Mouse (Mus musculus) spleen, adult 12 weeks (tissue): Measurements from ENCODE around the gene Wbp2nl.

Experiments
- DNase-seq: peaks from one replicate; pipeline ENCODE4 v3.0.0; 2022; ENCODE audit warnings: low spot score

The Wbp2nl gene

DNA sequence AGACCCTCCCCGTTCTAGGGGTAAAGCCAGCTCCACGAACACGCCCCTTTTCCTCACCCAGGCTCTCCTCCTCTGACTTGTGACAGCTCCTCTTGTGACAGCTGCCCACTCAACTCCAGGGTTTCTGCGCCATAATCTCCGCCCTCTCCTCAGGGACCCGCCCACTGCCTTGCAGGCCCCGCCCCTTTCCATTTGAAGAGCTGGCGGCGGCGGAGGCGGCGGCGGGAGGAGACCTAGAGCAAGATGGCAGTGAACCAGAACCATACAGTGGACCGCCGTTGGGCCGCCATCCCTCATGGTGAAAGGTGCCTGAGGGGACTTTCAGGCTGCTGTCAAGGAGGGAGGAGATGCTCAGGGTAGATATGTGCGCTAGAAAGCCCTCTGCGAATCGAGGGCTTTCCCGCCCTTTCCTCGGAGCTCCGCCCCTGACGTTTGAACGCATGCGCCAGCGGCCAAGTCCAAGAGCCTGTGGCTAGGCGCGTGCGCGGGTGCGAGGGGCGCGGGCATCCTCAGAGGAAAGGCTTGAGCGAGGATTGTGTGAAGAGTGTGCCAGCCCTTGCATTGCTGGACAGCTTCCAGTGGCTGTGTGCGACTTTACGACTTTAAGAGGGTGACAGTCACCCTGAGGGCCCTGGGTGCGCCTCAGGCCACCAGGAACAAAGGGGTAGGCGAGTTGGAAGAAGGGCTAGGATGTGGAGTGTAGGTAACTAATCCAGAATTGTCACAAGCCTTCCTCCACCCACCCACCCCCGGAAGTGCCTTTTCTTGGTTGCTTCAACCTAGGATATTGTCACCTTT is at the start of gene Wbp2nl:
TSS of gene Wbp2nl (plus strand) at position 191 of the 798 bp plus-strand sequence.
- DNase-seq = no peak

DNA sequence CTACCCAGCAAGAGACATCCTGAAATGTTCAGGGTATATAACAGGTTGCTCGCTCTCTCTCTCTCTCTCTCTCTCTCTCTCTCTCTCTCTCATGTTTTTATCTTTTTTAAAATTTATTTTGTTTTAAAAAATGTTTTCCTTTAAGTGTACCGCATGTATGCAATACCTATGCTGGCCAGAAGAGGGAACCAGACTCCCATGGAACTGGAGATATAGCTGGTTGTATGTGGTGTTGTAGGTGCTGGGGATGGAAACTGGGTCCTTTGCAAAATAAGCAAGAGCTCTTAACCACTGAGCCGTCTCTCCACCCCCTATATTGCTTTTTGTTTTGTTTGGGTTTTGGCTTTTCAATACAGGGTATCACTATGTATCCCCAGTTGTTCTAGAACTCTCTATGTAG is 47.2 kb upstream of the Wbp2nl start:
- DNase-seq = no peak

DNA sequence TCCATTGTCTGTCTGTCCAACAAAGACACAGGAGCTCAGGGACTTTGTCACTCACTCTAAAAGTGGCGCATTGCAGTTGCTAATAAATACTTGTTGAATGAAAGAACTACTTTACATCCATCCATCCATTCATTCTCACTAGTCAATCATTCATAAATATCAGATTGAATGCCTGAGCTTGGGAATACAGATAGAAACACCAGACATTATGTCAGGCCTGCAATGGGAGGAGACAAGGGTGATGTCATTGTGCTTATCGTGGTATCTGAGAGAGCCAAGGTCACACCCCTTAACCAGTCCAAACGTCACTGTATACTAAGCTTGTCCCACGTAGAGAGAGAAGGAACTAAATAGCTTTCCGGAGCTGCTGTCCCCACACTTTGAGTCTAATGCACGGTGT is 46.7 kb upstream of the Wbp2nl start, which contains the start of gene 1500009C09Rik:
TSS of gene 1500009C09Rik (plus strand) at position 301 of the 400 bp plus-strand sequence.
- no peak for DNase-seq

DNA sequence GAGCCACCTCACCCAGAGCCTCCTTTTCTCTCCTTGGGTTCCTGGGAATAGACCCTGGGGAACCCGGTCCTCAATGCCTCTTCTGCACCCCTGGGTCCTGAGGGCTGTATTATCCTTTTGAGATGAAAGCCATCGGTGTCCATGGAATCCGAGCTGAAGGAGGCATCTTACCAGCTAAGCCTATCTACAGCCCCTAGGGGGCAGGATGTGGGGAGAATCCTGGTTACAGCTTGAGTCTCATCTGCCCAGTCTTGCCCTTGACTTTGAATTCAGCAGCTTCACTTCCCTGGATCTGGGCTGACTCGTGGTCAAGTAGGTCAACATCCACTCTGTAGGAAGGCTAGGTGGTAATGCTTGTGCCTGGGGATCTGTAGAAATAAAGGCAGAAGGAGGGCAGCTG is 43.5 kb upstream of the Wbp2nl start:
- no peak for DNase-seq

DNA sequence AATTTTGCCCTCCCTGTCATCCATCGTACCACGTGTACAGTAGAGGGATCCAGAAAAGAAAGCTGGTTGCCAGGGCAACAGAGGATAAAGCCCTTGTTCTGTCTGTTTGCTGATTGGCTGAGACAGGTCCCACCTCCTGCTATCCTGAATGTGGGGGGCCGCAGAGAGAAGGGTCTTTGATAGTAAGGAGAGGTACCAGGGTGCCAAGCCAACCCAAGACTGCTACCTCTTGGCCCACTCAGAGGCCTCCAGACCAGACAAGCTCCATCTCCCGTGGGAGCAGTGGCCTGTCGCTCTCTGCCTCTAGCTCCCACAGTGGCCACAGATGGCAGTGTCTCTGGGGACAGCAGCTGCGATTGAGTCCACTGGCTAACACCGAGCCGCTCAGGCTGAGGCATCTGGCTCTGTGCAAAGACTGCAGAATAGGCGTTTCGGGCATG is 42.8 kb upstream of the Wbp2nl start:
- DNase-seq = no peak

DNA sequence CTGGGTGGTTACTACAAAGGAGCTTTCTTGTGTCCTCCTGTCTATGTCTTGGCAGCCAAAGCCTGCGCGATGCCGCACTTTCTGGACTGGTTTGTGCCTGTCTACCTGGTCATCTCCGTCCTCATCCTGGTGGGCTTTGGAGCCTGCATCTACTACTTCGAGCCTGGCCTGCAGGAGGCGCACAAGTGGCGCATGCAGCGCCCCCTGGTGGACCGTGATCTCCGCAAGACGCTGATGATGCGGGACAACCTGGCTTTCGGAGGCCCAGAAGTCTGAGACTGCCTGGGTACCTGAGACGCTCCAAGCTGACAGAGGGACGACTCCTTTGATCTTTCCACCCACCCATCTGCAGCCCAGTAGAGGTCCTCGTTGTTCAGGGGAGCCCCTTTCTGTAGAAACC is 39.2 kb upstream of the Wbp2nl start:
- peak; percentile 55 for DNase-seq

DNA sequence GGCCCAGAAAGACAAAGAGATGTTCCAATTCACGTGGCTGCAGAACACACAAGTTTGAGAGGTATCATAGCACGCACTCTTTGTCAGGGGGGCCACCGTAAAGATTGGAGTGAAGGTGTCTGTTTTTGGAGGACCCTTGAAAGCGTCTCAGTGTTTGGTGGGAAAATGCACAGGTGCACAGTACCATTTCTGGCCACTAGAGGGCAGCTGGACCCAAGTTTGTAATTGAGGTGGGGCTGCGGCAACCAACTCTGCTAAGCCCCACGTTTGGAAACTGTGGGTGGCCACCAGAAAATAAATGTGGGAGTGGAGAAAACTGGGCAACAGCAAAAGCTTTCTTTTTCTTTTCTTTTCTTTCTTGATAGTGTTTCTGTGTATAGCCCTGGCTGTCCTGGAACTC is 32.4 kb upstream of the Wbp2nl start:
- DNase-seq = peak; percentile 41

DNA sequence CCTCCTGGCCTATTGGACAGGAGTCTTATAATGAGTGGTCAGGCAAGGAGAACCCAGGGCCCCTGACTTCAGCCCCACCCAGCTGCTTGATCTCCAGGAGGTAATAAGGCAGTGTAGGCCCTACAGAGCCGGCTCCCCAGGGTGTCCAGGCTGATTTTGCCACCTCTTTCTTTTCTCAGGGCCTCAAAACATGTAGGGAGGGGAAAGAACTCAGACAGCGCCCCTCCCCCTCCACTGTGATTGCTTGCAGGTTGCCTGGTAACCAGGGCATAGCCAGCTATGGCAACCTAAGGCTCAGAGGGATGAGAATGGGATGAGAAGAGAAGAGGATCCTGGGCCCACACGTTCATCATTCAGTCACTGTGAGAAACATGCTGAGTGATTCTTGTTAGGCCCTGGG is 30.6 kb upstream of the Wbp2nl start:
- no peak for DNase-seq

DNA sequence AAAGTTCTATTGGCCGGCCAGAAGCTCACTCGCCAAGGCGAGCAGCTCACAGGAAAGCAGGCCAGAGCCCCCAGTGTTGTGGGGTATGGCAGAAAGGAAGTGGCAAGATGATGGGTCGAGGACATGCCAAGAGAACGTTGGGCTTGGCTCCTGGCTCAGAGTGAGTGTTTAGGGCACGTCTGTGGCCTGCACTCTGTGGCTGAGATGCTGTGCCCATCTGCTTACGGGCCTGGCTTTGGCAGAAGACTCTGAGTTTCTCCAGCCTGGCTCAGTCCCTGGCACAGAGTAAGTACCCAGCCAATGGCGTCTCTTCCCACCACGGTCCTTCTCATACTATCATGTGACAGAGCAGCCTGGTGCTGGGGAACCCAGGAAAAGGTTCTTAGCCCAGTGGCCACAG is 30.0 kb upstream of the Wbp2nl start:
- no peak for DNase-seq

DNA sequence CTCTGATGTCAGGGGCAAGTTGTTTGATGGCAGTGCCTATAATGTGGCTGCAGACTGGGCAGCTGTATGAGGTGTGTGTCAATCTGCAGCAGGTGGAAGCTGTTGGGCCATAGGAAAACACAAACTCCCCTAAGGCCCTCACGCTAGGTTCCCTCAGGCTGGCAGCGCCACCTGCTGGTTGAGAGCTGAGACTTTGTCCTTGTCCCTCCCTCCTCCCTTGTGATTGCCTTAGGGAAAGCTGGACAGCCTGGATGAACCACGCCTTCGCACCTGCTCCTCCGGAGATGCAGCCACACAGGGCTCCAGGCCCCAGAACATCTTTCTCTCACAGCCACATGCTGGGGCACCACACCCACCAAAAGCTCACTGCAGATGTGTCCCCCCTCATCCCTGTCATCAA is 27.6 kb upstream of the Wbp2nl start:
- DNase-seq = peak; percentile 34

DNA sequence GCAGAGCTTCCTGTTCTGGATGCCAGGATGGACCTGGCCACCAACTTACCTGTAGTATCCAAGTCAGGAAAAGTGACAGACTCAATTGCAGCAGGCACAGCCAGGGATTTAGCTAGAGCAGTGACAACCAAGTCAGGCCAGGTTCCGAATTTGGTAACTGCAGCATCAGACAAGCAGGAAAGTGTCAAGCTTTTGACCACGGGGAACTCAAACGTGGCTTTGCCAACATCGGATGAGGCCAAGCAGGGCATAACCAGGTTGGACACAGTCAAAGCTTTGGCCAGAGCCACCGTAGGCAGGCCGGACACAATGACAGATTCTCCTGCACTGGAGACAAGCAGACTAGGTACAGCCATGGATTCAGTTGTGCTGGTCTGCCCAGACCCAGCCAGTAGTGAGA is 26.5 kb upstream of the Wbp2nl start:
- no peak for DNase-seq

DNA sequence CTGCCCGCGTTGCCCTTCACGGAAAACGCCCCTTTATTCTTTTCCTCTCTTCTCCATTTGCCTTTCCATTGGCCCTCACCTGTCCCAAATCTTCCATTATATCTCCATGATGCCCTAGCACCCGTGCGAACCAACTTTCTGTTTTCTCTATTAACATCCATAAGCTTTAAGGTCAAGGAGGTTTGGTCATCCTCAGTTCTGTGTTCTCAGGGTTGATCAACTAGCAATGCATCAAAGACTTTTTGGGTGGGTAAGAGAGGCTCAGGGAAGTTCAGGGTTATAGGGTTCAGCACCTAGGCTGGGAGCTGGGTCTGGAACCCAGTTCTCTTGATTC is 24.2 kb upstream of the Wbp2nl start, which contains the start of gene Sept3:
TSS of gene Sept3 (plus strand) at position 301 of the 334 bp plus-strand sequence.
- no peak for DNase-seq

DNA sequence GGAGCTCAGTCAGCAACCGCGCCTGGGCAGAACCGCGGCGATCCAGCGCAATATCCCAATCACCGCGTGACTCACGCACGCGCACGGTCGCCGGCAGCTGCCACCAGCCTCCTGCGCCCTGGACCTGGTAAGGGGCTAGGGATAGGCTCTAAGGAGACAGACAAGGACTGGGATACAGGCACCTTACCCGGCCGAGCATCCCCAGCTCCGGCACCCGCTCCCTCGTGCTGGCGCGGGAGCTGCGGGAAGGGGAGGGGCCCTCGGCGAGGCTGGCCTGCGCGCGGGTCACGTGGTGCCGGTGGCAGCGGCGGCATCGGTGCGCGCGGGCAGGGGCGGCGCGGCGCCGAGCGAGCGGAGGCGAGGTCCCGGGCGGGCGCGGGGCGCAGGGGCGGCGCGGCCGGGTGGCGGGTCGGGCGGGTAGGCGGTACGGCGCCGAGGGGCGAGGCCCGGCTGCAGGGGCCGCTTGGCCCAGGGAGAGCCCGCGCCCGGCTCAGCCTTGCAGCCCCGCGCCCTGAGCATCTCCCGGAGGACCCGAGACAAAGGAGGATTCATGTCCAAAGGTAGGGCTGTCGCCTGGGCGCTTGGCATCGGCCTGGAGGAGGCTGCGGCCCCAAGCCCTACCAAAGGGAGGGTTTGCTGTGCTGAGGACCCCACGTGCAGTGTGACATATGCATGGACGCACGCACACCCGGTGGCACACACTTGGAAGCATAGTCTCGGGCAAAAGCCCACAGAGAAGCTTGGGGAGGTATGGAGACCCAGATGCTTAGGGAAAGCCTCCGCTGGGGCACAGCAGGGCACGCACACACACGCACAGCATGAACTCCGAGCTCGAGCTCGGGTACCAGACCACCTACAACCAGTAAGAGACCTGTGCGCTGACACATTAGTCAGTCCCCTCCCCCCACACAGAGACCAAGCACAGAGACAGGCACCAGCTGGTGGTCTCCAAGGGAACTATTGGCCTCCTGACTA is 23.5 kb upstream of the Wbp2nl start:
- no peak for DNase-seq

DNA sequence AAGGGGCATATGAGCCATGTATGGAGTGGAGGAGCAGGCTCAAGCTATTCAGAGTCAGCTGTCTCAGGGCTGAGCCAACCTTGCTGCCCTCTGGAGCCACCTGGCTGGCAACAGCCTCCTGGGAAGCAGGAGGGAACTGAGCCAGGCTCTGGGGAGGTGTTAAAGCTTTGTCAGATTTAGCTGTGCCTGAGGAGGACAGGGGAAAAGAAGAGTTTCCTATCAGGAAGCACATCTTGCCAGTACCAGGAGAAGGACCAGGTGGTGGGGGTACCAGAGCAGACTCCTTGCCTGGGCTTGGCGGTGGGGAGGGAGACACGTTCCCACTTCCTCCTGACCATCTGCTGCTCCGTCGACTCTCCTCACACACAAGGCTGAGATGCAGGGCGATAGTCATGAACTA is 21.2 kb upstream of the Wbp2nl start:
- DNase-seq = no peak

DNA sequence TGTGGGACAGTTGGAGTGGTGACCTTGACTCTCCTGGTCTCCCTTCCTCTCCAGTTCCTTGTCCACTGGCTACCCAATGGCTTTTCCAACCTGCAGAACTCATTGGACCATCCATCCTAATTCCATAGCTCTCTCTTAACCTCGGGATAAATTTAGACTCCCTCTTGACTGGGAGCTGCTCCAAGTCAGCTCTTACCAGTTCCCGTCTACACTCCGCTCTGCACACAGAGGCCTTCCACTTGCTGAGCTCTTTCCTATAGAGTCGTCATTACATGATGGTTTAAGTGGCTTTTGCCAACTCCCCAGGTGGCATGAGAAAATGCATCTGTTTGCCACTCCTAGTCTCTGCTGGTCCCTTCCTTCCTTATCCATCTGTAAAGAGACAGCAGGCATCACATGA is 18.1 kb upstream of the Wbp2nl start:
- no peak for DNase-seq

DNA sequence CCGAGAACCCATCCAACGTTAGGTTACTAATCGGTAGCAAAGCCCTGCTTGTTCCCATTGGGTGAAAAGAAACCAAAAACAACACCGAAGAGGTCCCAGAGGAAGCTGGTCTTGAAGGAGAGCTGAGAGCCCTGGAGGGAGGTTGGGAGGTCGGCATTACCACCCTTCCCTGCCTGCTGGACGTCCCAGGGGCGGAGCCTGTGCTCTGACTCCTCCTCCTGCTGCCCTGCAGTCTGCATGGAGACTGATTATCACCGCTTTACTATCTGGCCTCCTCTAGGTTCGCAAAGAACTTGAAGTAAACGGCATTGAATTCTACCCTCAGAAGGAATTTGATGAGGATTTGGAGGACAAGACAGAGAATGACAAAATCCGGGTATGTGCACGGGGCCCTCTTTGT is 12.6 kb upstream of the Wbp2nl start:
- DNase-seq = no peak

DNA sequence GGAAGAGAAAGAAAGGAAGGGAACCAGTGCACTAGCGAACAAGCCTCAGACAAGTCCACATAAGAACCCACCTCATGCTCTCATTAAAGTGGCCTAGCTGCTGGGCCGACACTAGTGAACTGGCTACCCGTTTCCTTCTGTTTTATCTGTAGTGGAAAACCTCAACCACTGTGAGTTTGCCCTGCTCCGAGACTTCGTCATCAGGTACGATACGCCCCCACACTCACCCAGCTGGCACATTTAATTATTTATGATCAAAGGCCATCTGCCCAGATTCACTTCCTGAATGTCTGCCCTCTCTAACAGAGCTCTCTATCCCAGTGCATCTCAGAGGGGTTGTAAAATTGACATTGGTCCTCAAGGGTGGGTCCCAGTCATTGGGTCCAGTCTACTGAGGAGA is 8.5 kb upstream of the Wbp2nl start:
- no peak for DNase-seq

DNA sequence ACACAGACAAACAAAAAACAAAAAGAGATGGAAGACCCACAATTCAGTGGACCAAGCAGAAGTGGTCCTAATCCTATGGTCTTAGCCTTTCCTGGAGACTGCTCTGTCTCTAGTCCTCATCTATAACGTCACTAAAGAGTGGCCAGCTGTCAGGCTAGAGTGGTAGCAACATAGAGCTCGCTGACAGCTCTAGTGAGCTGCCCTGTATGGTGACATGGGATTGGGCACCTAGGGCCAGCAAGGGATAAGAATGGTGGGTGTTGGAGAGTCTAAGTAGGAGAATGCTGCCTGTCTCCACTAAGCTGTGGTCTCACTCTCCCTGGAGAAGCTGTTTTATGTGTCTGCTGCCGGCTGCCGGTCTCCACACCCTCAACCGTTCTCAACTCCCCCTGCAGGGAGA is 5.9 kb upstream of the Wbp2nl start:
- no peak for DNase-seq

DNA sequence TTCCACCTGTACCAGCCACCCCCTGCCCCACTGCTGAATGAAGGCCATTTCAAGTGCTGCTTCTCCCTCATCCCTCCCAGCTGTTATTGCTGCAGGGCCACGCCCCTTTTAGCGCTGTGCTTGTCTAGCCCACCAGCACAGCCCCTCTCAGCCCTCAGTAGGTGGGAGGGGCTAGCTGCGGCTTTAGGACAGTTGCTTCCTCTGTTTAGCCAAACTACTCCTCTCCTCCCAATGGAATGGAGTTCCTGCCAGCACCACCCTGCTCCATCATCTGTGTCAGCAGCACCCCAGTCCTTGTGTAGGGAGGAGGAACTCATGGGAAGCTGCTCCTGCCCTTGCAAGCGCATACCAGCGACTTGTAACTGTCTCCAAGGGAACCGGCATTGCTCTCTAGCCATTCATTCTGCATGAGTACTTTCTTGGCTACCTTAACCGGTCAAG is 5.5 kb upstream of the Wbp2nl start:
- DNase-seq = no peak

DNA sequence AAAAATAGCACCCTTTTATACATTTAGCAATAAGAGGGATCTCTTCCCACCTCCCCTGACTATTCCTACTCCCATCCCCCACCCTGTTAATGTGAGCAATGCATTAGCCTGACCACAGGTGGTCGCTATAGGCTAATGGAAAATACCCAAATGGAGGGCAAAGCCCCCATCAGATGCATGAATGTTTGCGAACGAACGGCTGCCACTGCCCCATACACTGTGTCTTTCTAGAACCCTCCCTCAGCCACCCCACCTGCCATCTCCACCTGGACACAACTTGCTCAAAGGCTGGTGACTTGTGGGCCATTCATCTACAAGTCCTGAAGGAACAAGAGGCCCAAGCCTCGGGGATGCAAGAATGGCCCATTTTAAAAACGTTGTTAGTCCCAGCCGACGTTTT is 4.7 kb upstream of the Wbp2nl start:
- DNase-seq = no peak

DNA sequence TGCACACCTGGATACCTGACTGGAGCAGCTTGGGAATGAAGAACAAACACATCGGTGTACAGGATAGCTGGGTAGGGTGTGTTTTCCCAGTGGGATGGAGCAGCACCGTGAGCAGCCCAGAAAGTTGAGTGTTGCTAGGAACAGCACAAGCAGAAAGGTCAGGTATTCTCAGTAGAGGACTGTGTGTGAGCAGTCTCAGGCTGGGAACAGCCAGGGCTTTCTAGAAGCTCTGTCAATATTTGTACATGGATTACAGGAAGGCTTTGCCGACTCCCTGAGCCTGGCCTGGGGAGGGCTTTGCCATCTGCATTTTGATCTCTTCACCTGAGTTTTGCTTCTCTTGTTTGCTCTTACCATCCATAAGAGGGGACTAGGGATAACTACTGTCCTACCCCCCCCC is 8.4 kb downstream of the Wbp2nl start:
- no peak for DNase-seq

DNA sequence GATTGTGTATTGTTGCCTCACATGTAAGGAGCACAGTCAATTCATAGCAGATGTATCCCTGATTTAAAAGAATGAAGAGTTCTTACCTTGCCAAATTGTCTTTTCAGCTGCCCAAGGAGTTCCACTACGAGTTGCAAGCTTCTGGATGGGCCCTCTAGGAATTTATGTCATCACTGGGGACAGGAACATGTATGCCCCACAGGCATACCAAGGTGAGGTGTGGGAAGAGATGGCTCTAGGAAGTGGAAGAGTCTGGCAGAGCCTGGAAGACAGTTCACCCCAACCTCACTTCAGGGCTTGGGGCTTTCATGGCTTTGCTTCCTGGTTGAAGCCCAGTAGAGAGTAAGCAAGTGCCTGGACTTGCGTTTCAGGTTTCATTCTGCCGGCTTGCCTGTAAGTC is 9.7 kb downstream of the Wbp2nl start:
- DNase-seq = no peak

DNA sequence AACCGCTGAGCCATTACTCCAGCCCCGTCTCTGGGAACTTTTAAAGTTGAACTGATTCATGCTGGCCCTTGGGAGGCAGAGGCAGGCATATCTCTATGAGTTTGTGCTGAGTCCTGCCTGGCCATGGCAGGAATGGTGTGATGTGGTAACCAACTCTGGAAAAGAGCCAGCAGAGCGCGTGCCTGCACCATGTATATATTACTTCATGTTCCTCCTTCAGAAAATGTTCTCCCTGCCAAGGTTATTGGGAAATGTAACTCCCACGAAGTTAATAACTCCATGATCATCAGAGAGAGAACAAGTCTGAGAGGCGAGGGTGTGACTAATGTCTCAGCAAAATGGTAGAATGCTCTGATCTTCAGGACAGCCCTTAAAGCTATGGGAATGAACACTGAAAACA is 19.1 kb downstream of the Wbp2nl start:
- no peak for DNase-seq
